In genomic region chr1:54832765-54833164, GRCm38 (mm10) we compare ENCODE assay signal across 8 mouse cellular contexts.
A peak's percentile ranks its signal among the peaks of the same experiment; 100 is the strongest.
DNase-seq lines count a peak whose midpoint lies in the region.

No protein-coding gene starts in this region.

- DNase-seq in heart, postnatal 10 days: peak; percentile 47 to 69
- no peak for DNase-seq in heart, adult 11 months
- DNase-seq in thymus, postnatal 14 days: peak; percentile 77
- no peak for DNase-seq in thymus, postnatal 25 days
- peak; percentile 61 for DNase-seq in embryo, embryonic 11.5 days (ENCODE audit: low read depth, low spot score)
- DNase-seq in lung, postnatal 10 days: peak; percentile 72
- DNase-seq in right cerebral cortex, postnatal 4 days: no peak
- DNase-seq in heart, postnatal 4 days: no peak

- intact Hi-C loops in heart, postnatal 10 days (cut with DNase I): loop anchor here (1.0 to 5.0 kb wide), 4 partner anchors 75 to 164 kb away; no protein-coding TSS in a partner anchor

Comparison
In these comparisons a context has a peak if more than half of its experiments do, and no peak if none do; other contexts are left out.
1. DNase-seq: peak in heart, postnatal 10 days (2 of 2), thymus, postnatal 14 days (single experiment), embryo, embryonic 11.5 days (single experiment) and lung, postnatal 10 days (single experiment); none in heart, adult 11 months (single experiment), thymus, postnatal 25 days (single experiment), right cerebral cortex, postnatal 4 days (single experiment) and heart, postnatal 4 days (single experiment).